Mouse (Mus musculus) limb, embryonic 11.5 days (tissue): ENCODE data around the gene Fate1. TPM values are rescaled to one million over a fixed set of nuclear protein-coding genes. Genes with fewer than 3 reads are reported as not detected.
A peak's percentile ranks its signal among the peaks of the same experiment; 100 is the strongest.

Experiments used
- ATAC-seq: fragments of 200-750 bp; cut with Nextera tagmentation; 2 replicates; pipeline ENCODE4 v1.8.0; 2017; ENCODE audit warnings: low read depth; ENCODE audit not compliant: insufficient number of reproducible peaks, low FRiP score, low TSS enrichment
- DNase-seq: peaks from one replicate; pipeline ENCODE4 v3.0.0-alpha.2; 2015; ENCODE audit warnings: low spot score
- H3K27ac ChIP-seq: fragments of 300-500 bp; sonication (generic); replicated peaks from 2 replicates; pipeline ENCODE4 v1.5.1; 2014; ENCODE audit warnings: low read depth, mild to moderate bottlenecking, low read length
- H3K27me3 ChIP-seq: fragments of 300-500 bp; sonication (generic); 2 replicates; pipeline ENCODE4 v1.6.1; 2014; ENCODE audit warnings: mild to moderate bottlenecking, low read length, mixed read lengths; ENCODE audit not compliant: control insufficient read depth, insufficient read depth
- H3K36me3 ChIP-seq: fragments of 300-500 bp; sonication (generic); 2 replicates; pipeline ENCODE4 v1.6.1; 2014; ENCODE audit warnings: mild to moderate bottlenecking, low read length, moderate library complexity, mixed read lengths; ENCODE audit not compliant: control insufficient read depth, insufficient read depth
- H3K4me1 ChIP-seq: fragments of 300-500 bp; sonication (generic); 2 replicates; pipeline ENCODE4 v1.6.1; 2014; ENCODE audit warnings: low read length, mixed read lengths; ENCODE audit not compliant: control insufficient read depth, insufficient read depth
- H3K4me2 ChIP-seq: fragments of 300-500 bp; sonication (generic); 2 replicates; pipeline ENCODE4 v1.6.1; 2014; ENCODE audit warnings: low read depth, mild to moderate bottlenecking, moderate library complexity; ENCODE audit not compliant: severe bottlenecking
- H3K4me3 ChIP-seq: fragments of 300-500 bp; sonication (generic); 2 replicates; pipeline ENCODE4 v1.5.1; 2014; ENCODE audit warnings: low read depth, low read length
- H3K9ac ChIP-seq: fragments of 300-500 bp; sonication (generic); 2 replicates; pipeline ENCODE4 v1.6.1; 2014; ENCODE audit warnings: mild to moderate bottlenecking, low read length
- H3K9me3 ChIP-seq: fragments of 300-500 bp; sonication (generic); 2 replicates; pipeline ENCODE4 v1.6.1; 2016; ENCODE audit warnings: low read length; ENCODE audit not compliant: control insufficient read depth
- WGBS: fragments of 180-500 bp; shearing (Covaris S2); extraction: QIAGEN DNeasy Blood & Tissue Kit; methylation state at CpG from one replicate; pipeline ENCODE4 v1.1.7; 2014; 5-methylcytosine and 5-hydroxymethylcytosine counted together
- polyA plus RNA-seq: library from polyadenylated mRNA; unstranded; fragments of >200 nt; fragmentation: Nextera tagmentation; extraction: Ambion mirVana; gene quantifications from 2 replicates; pipeline ENCODE4 v1.2.1, GENCODE M21; 2014

Gene Fate1
- polyA plus RNA-seq, 1 experiment from 2014 or later = not detected

GRCm38 (mm10) chrX:72012804-72013203 lies 40.0 kb downstream of the Fate1 start:
- Histone ChIP-seq H3K9me3 (no peaks in the 10 kb centered on the region), H3K9ac (no peak overlapping the region), H3K4me3 (no peak overlapping the region), H3K27ac (no peak overlapping the region), H3K4me1 (no peaks in the 10 kb centered on the region), H3K36me3 (no peaks in the 10 kb centered on the region), H3K4me2 (no peak overlapping the region), H3K27me3 (no peaks in the 10 kb centered on the region)
- WGBS = 39% methylated on average over 3 of the region's 3 CpGs
- peak; percentile 32 for DNase-seq
- ATAC-seq = no peak

- WGBS = 92% methylated on average over 1 of the region's 1 CpGs
- H3K36me3 ChIP-seq = no peaks in the 10 kb centered on the region
Measured at GRCm38 (mm10) chrX:72022241-72022640, 49.5 kb downstream of the Fate1 start.

GRCm38 (mm10) chrX:72022750-72023398 lies 50.1 kb downstream of the Fate1 start:
- DNase-seq = peak; percentile 35
- H3K27ac ChIP-seq = no peak overlapping the region

More at GRCm38 (mm10) chrX:72022241-72022640, 49.5 kb downstream of the Fate1 start:
- H3K4me2 ChIP-seq = no peak overlapping the region
- H3K9ac ChIP-seq = no peak overlapping the region
- no peak overlapping the region for H3K27ac ChIP-seq
- H3K4me3 ChIP-seq = no peak overlapping the region
- no peaks in the 10 kb centered on the region for H3K4me1 ChIP-seq
- no peaks in the 10 kb centered on the region for H3K9me3 ChIP-seq
- DNase-seq (no peak), ATAC-seq (no peak)
- H3K27me3 ChIP-seq = no peaks in the 10 kb centered on the region

GRCm38 (mm10) chrX:72023542-72023941 lies 50.8 kb downstream of the Fate1 start:
- no peak for DNase-seq
- no peak overlapping the region for H3K9ac ChIP-seq
- H3K9me3 ChIP-seq = no peaks in the 10 kb centered on the region
- no peak overlapping the region for H3K4me2 ChIP-seq
- 80% methylated on average over 3 of the region's 3 CpGs for WGBS
- H3K36me3 ChIP-seq = no peaks in the 10 kb centered on the region
- H3K27me3 ChIP-seq = no peaks in the 10 kb centered on the region
- H3K27ac ChIP-seq = no peak overlapping the region
- no peak for ATAC-seq
- no peak overlapping the region for H3K4me3 ChIP-seq
- no peaks in the 10 kb centered on the region for H3K4me1 ChIP-seq

More at GRCm38 (mm10) chrX:72022750-72023398, 50.1 kb downstream of the Fate1 start:
- ATAC-seq = no peak
- Histone ChIP-seq H3K4me1 (no peaks in the 10 kb centered on the region), H3K27me3 (no peaks in the 10 kb centered on the region), H3K4me3 (no peak overlapping the region), H3K9ac (no peak overlapping the region), H3K36me3 (no peaks in the 10 kb centered on the region), H3K4me2 (no peak overlapping the region), H3K9me3 (no peaks in the 10 kb centered on the region)
- 36% methylated on average over 10 of the region's 10 CpGs for WGBS

Other genes with a start within 250 kb of the Fate1 start
- gene Vma21, start 157.1 kb upstream of the Fate1 start, polyA plus RNA-seq = 28.9 and 29.9 TPM in 2 replicates
- 0.44 TPM in 1 of 2 replicates, not detected in the other for gene Gm1141, start 52.0 kb upstream of the Fate1 start, polyA plus RNA-seq
- gene Prrg3, start 10.4 kb upstream of the Fate1 start, polyA plus RNA-seq = 6.9 and 9.1 TPM in 2 replicates
- gene Cnga2, start 18.9 kb downstream of the Fate1 start, polyA plus RNA-seq = 0.07 TPM in 1 of 2 replicates, not detected in the other
- not detected in 2 replicates for gene Magea4, start 249.0 kb downstream of the Fate1 start, polyA plus RNA-seq